Mouse (Mus musculus) hindbrain, embryonic 15.5 days (tissue): ENCODE measurements around the gene Pcyt2. TPM values are rescaled to one million over a fixed set of nuclear protein-coding genes. Genes with fewer than 3 reads are reported as not detected.

Experiments used
- ATAC-seq: fragments of 200-750 bp; cut with Nextera tagmentation; 2 replicates; pipeline ENCODE4 v1.8.0; 2017; ENCODE audit warnings: low read depth, moderate number of reproducible peaks, moderate TSS enrichment; ENCODE audit not compliant: low FRiP score
- H3K27ac ChIP-seq: fragments of 300-500 bp; sonication (generic); replicated peaks from 2 replicates; pipeline ENCODE4 v1.5.1; 2015; ENCODE audit warnings: mild to moderate bottlenecking, inconsistent platforms
- H3K27me3 ChIP-seq: fragments of 300-500 bp; sonication (generic); 2 replicates; pipeline ENCODE4 v1.6.1; 2015; ENCODE audit warnings: control low read depth, inconsistent platforms
- H3K36me3 ChIP-seq: fragments of 300-500 bp; sonication (generic); 2 replicates; pipeline ENCODE4 v1.6.1; 2015; ENCODE audit warnings: control low read depth, inconsistent platforms
- H3K4me1 ChIP-seq: fragments of 300-500 bp; sonication (generic); replicated peaks from 2 replicates; pipeline ENCODE4 v1.6.1; 2015; ENCODE audit warnings: control low read depth, inconsistent platforms
- H3K4me2 ChIP-seq: fragments of 300-500 bp; sonication (generic); 2 replicates; pipeline ENCODE4 v1.6.1; 2015; ENCODE audit warnings: moderate library complexity, mild to moderate bottlenecking, inconsistent platforms
- H3K4me3 ChIP-seq: fragments of 300-500 bp; sonication (generic); 2 replicates; pipeline ENCODE4 v1.5.1; 2015; ENCODE audit warnings: mild to moderate bottlenecking, inconsistent platforms
- H3K9ac ChIP-seq: fragments of 300-500 bp; sonication (generic); 2 replicates; pipeline ENCODE4 v1.6.1; 2015; ENCODE audit warnings: inconsistent platforms
- H3K9me3 ChIP-seq: fragments of 300-500 bp; sonication (generic); 2 replicates; pipeline ENCODE4 v1.6.1; 2016; ENCODE audit warnings: control low read depth, inconsistent platforms
- WGBS: fragments of 180-500 bp; shearing (Covaris S2); methylation state at CpG from one replicate; pipeline ENCODE4 v1.1.7; 2015; 5-methylcytosine and 5-hydroxymethylcytosine counted together
- polyA plus RNA-seq: library from polyadenylated mRNA; unstranded; fragments of >200 nt; fragmentation: Nextera tagmentation; extraction: Ambion mirVana; gene quantifications from 2 replicates; pipeline ENCODE4 v1.2.1, GENCODE M21; 2015

The Pcyt2 gene
- polyA plus RNA-seq, 1 experiment from 2014 or later, result 226 TPM

DNA sequence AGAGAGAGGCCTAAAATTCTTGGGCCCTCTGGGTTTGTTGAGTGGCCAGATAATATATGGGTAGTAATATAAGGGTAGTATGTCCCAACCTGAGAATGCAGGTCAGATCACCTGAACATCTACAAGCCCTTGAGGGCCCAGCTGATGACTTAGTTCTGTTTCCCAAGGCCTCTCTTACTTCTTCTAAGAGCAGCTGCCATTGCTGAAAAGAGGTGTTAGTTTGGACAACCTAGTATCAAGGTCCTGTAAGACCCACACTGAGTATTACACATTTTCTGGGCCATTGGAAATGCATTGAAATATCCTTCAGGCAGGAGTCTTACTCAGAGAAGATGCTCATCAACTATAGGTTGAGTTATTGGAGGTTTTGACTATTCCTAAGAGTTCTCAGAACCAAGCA lies 41.8 kb downstream of the Pcyt2 start:
- Histone ChIP-seq H3K27ac (no peak overlapping the region), H3K4me1 (peaks cover 47% of the 10 kb centered on the region), H3K36me3 (peaks cover 27% of the 10 kb centered on the region), H3K4me3 (no peak overlapping the region), H3K9me3 (no peaks in the 10 kb centered on the region), H3K4me2 (no peak overlapping the region), H3K9ac (no peak overlapping the region), H3K27me3 (no peaks in the 10 kb centered on the region)
- no peak for ATAC-seq

DNA sequence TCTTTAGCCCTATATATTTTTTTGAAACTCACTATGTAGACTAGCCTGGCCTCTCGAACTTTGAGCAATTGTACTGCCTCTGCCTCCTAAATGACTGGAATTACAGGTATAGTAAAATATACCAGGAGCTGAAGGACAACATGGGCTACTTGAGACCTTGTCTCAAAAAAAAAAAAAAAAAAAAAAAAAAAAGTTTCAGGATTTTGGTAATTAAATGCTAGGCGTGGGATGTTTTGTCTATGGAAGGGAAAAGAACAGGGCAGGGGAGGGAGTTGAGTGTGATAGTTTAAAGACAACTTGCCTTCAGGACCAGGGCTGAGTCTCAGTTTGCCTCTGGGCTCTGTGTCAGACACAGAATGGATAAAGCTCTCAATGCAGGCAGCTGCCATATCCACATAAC lies 42.7 kb downstream of the Pcyt2 start:
- H3K4me3 ChIP-seq, result no peak overlapping the region
- no peak overlapping the region for H3K27ac ChIP-seq
- no peaks in the 10 kb centered on the region for H3K9me3 ChIP-seq
- H3K9ac ChIP-seq, result no peak overlapping the region
- WGBS, result 86% methylated on average over 2 of the region's 2 CpGs
- no peak for ATAC-seq
- peaks cover 45% of the 10 kb centered on the region for H3K4me1 ChIP-seq
- H3K36me3 ChIP-seq, result peaks cover 36% of the 10 kb centered on the region
- H3K4me2 ChIP-seq, result no peak overlapping the region
- H3K27me3 ChIP-seq, result no peaks in the 10 kb centered on the region

DNA sequence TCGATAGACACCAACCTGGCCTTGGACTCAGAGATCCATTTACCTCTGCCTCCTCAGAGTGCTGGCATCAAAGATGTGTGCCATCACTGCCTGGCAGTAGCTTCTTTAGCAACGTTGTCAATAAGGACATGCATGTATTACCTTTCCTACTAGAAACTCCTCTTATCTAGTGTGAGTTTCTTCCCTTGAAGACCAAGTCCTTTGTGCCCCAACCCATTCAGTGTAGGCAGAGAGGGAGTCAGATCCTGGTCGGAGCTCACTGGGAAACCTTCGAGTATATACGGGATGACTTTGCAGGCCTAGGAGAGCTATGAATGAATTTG lies 43.5 kb downstream of the Pcyt2 start:
- Histone ChIP-seq H3K4me3 (peak overlapping the region; percentile 68), H3K9me3 (no peaks in the 10 kb centered on the region), H3K27ac (no peak overlapping the region), H3K27me3 (no peaks in the 10 kb centered on the region), H3K4me2 (peak overlapping the region; percentile 94), H3K4me1 (peaks cover 36% of the 10 kb centered on the region), H3K36me3 (peaks cover 37% of the 10 kb centered on the region), H3K9ac (peak overlapping the region; percentile 73; the same call in 1 of the 2 replicates)
- 45% methylated on average over 5 of the region's 5 CpGs for WGBS
- ATAC-seq, result no peak

DNA sequence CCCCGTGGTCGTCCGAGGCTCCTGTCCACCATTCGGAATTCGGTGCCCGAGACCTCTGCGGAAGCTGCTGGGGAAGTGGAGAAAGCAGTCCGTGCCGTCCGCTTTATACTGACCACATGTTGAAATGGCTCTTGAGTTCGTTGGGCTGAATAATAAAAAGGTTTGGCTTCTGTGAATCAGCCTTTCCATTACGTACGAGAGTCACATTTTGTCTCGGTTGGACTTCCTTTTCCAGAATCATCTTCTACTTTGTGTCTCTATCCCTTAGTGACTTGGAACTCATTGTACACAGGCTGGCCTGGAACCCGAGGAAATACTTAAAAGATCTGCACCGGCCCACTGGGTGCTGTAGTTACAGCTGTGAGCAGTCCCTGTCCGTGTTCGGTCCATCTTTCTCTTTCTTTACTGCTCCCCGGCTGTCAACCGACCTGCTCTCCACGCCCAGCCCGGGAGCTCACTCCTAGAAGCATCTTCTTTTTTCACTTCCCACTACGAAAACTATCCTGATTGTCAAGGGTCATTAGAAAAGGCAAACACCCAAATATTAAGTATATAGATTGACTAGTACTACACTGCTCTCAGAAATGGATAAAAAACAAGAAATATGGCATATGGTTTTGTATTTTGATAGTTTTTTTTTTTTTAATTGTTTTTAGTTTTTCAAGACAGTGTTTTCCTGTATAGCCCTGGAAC lies 44.0 kb downstream of the Pcyt2 start:
- peak overlapping the region; percentile 68 for H3K4me3 ChIP-seq
- 0% methylated on average over 23 of the region's 23 CpGs for whole genome bisulfite sequencing
- no peaks in the 10 kb centered on the region for H3K27me3 ChIP-seq
- peak overlapping the region; percentile 73 for H3K9ac ChIP-seq
- peak overlapping the region; percentile 94 for H3K4me2 ChIP-seq
- no peaks in the 10 kb centered on the region for H3K9me3 ChIP-seq
- peaks cover 32% of the 10 kb centered on the region for H3K36me3 ChIP-seq
- ATAC-seq, result peak; percentile 7; the same call in 1 of the 2 replicates
- H3K27ac ChIP-seq, result peak overlapping the region; percentile 87
- H3K4me1 ChIP-seq, result peaks cover 31% of the 10 kb centered on the region

DNA sequence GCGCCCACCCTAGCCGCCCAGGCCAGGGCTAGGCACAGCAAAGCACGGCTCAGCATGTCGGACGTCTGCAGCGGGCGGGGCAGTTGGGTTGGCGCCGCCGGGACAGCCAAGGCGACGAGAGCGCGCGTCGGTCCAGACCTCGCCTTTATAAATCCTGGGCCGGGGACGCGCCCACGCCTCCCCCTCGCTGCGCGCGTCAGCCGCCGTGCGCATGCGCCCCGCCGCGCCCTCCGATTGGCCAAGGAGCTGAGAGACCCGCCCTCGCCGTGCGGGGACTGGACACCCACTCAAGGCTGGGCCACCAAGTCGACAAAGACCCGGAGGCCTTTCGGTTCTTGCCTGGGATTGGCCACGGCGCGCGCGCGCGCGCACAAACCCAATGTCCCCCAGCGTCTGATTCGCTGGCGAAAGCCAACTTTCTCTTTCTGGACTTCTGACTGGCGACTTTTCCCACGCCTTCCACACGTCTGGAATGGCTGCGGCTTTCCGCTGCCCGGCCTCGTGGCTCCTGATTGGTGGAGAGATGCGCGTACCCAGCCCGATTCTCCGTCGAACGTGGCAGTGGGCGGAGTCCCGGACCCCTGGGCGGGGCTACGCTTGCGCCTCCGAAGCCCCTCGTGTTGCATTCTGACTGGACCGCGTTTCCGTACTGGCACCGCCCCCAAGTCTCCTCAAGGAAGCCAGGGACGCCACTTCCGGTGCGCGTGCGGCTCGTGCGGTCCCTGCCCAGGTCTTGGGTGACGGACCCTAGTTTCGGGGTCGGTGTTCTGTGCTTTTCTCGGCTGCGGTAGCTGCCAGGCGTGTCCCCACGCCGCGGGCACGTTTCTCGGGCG lies 44.8 kb downstream of the Pcyt2 start, which contains the start of gene P4hb:
Gene P4hb (minus strand): TSS at position 502 of the 833 bp plus-strand sequence.
- Histone ChIP-seq H3K36me3 (peaks cover 31% of the 10 kb centered on the region), H3K4me2 (peak within 1 kb of the TSS; percentile 94), H3K4me3 (peak within 1 kb of the TSS; percentile 68), H3K9ac (peak within 1 kb of the TSS; percentile 78), H3K27me3 (no peaks in the 10 kb centered on the region), H3K27ac (peak within 1 kb of the TSS; percentile 87), H3K9me3 (no peaks in the 10 kb centered on the region), H3K4me1 (peaks cover 27% of the 10 kb centered on the region)
- peak; percentile 98 for ATAC-seq
- WGBS, result under 1% methylated on average over 93 of the region's 94 CpGs

DNA sequence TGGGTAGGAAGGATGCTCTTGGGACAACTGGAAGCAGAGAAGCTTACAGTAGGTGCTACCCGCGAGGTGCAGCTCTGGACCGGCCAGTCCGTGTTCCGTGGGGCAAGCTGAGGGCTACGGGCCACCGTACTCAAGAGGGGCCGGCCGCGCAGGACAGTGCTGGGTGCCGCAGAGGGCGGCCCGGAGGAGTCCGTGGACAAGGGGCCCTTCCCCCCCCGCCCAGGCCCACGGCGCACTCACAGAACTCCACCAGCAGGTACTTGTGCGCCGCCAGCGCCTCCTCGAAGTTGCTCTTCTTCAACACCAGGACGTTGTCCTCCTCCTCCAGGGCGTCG lies 45.4 kb downstream of the Pcyt2 start:
- Histone ChIP-seq H3K9me3 (no peaks in the 10 kb centered on the region), H3K4me2 (peak overlapping the region; percentile 81), H3K27ac (peak overlapping the region; percentile 87)

DNA sequence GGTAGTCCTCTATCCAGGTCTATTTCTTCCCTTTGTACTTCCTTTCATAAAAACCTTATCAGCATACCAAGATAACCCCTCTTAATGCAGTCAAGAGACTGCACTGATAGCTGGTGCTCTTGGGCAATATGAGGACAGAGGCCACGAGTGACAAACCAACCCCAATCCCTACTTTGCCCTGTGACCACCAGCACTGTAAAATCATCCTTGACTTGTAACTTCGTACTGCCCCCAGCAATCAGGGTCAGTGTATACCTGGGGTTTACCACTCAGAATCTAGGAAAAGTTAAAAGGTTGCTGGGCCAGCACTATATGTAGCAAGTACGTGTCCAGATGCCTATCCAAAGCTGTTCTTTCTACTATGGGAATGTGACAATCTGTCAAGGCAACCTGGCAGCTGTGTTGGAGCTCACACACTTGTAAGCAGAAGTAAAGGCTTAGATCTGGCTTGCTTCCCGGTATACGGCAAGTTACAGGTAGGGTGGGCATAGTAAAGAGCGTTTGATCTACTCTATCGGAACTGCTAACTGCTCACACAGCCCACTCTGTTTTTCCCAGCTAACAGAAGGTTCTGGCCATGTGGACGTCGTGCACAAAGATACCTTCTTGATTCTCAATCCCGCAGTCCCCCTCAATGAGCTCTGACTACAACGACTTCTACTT lies 45.9 kb downstream of the Pcyt2 start:
- ATAC-seq, result no peak
- Histone ChIP-seq H3K4me3 (peak overlapping the region; percentile 68), H3K9ac (peak overlapping the region; percentile 78), H3K4me1 (peaks cover 27% of the 10 kb centered on the region), H3K9me3 (no peaks in the 10 kb centered on the region), H3K27me3 (no peaks in the 10 kb centered on the region), H3K36me3 (peaks cover 35% of the 10 kb centered on the region), H3K4me2 (peak overlapping the region; percentile 81), H3K27ac (peak overlapping the region; percentile 87)
- WGBS, result 12% methylated on average over 11 of the region's 11 CpGs

More for the DNA sequence above, 45.4 kb downstream of the Pcyt2 start:
- Histone ChIP-seq H3K4me3 (peak overlapping the region; percentile 68), H3K36me3 (peaks cover 31% of the 10 kb centered on the region), H3K4me1 (peaks cover 27% of the 10 kb centered on the region), H3K9ac (peak overlapping the region; percentile 78), H3K27me3 (no peaks in the 10 kb centered on the region)
- WGBS, result under 1% methylated on average over 17 of the region's 24 CpGs
- ATAC-seq, result peak; percentile 8; the same call in 1 of the 2 replicates

DNA sequence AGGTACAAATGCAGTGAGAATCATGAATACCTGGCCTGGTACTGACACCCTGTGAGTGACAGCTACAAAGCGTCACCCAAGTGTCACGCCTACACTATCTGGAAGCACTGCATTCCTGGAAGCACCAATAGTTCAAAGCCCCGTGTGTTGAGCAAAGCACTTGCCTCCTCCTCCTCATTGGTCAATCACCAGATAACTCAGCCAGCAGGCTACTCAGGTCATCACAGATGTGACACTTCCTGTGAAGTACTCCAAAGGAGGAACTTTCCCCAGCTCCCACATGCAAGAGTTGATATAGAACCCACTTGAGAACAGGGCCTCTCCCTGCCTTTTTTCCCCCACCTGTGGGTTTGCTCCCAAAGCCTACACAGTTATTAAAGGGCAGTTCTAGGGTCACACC lies 46.6 kb downstream of the Pcyt2 start:
- Histone ChIP-seq H3K4me1 (peaks cover 27% of the 10 kb centered on the region), H3K36me3 (peaks cover 42% of the 10 kb centered on the region), H3K9me3 (no peaks in the 10 kb centered on the region), H3K9ac (no peak overlapping the region), H3K27me3 (no peaks in the 10 kb centered on the region), H3K4me3 (0 out of 2 replicates have a peak overlapping the region, but pooled peaks have one; percentile 68), H3K27ac (no peak overlapping the region), H3K4me2 (peak overlapping the region; percentile 81)
- ATAC-seq, result no peak
- 91% methylated on average over 3 of the region's 3 CpGs for WGBS

DNA sequence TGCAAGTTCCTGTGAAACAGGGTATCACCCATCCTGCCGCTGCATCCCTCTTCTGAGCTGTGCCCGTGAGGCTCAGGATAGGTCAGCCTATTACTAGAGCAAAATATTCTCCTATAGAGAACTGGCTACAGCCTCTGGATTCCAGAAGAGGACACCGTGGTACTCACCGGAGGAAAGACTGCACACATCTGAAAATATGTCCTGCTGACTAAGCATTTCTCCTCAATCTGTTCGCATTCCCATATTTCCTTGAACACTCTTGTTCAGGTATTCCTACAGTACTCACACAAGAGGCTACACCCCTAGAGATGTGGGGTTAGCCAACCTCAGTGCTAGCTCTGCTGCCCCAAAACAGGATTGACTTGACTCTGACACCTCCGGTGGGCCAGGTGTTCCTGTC lies 49.4 kb downstream of the Pcyt2 start:
- Histone ChIP-seq H3K9me3 (no peaks in the 10 kb centered on the region), H3K27ac (no peak overlapping the region), H3K9ac (no peak overlapping the region), H3K4me1 (peaks cover 16% of the 10 kb centered on the region), H3K4me2 (no peak overlapping the region), H3K4me3 (no peak overlapping the region), H3K36me3 (peaks cover 69% of the 10 kb centered on the region), H3K27me3 (no peaks in the 10 kb centered on the region)
- no peak for ATAC-seq
- 94% methylated on average over 6 of the region's 6 CpGs for WGBS

DNA sequence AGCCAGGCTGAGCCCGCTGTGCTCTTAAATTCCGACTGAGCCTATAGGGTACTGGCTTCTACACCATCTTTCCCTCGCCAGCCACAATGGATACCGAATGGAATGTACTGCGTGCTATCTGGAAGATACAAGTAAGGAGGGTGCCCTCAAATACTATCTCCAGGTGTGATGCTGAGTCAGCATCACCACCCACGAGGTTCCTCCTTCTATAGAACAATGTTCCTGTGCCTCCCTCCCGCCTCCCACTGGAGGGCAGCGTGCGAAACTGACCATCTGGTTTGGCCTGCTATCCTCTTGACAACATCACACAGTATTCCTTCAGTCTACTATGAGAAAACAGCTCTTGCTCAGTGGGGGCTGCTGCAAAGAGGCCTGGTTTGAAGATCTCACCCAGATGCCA lies 52.6 kb downstream of the Pcyt2 start:
- H3K9ac ChIP-seq, result no peak overlapping the region
- H3K4me3 ChIP-seq, result no peak overlapping the region
- WGBS, result 83% methylated on average over 9 of the region's 9 CpGs
- H3K27ac ChIP-seq, result no peak overlapping the region
- H3K4me1 ChIP-seq, result no peaks in the 10 kb centered on the region
- no peaks in the 10 kb centered on the region for H3K27me3 ChIP-seq
- peaks cover 89% of the 10 kb centered on the region for H3K36me3 ChIP-seq
- H3K4me2 ChIP-seq, result no peak overlapping the region
- H3K9me3 ChIP-seq, result no peaks in the 10 kb centered on the region
- ATAC-seq, result no peak

DNA sequence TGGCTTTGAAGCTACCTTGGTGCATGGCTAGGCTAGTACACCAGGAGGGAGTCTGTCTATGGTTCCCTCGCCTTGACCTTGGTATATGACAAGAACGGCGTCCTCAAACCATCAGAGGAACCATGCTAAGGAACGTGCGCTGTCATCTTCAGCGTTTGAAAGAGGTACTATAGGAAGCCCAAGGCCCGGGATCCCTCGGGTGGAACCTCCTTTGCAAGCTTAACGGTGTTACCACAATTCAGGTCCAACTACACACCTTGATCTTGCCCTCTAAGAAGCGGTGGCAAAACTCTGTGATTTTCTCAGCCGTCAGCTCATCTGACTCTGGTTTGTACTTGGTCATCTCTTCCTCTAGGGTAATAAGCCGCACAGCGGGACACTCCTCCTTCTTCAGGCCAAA lies 54.8 kb downstream of the Pcyt2 start:
- no peaks in the 10 kb centered on the region for H3K9me3 ChIP-seq
- no peak for ATAC-seq
- no peak overlapping the region for H3K4me3 ChIP-seq
- WGBS, result 96% methylated on average over 13 of the region's 13 CpGs
- no peak overlapping the region for H3K27ac ChIP-seq
- H3K9ac ChIP-seq, result no peak overlapping the region
- no peaks in the 10 kb centered on the region for H3K4me1 ChIP-seq
- no peaks in the 10 kb centered on the region for H3K27me3 ChIP-seq
- H3K36me3 ChIP-seq, result peaks cover 90% of the 10 kb centered on the region
- no peak overlapping the region for H3K4me2 ChIP-seq
